ENCODE assay signal across 10 mouse cellular contexts in genomic region chr16:14242553-14242952, GRCm38 (mm10). TPM values are rescaled to one million over a fixed set of nuclear protein-coding genes. Genes with fewer than 3 reads are reported as not detected.
A peak's percentile ranks its signal among the peaks of the same experiment; 100 is the strongest.
DNase-seq lines count a peak whose midpoint lies in the region; ATAC-seq and TF ChIP-seq lines count a peak whose summit lies in the region.
"Had no signal": no experiment of that assay in that cellular context is flagged by ENCODE, and none has a peak within 500 bp of the region (broad histone marks: within the 10 kb centered on the region; RNA-seq: fewer than 3 reads in every experiment).

No protein-coding gene starts in this region.

- peak; percentile 35 for DNase-seq in CD4-positive, CD25-positive, alpha-beta regulatory T cell, adult 2 months (ENCODE audit: low read depth, low spot score)
- no peak for DNase-seq in liver, adult 2 months (ENCODE audit: extremely low read depth, low read depth, low spot score)
- no peak for DNase-seq in liver, embryonic 11.5 days (ENCODE audit: low spot score)
- DNase-seq in splenic B cell, adult 2 months (ENCODE audit: low read depth, low spot score) = peak; percentile 6
- DNase-seq in heart, adult 18-20 months = no peak
- no peak for DNase-seq in frontal cortex, postnatal 25 days (ENCODE audit: low spot score in 2 of 2)

- no peak overlapping the region for H3K4me3 ChIP-seq in liver, adult 2 months (ENCODE audit: insufficient read depth, low read depth, low read length)
- no peak overlapping the region for H3K4me3 ChIP-seq in liver, embryonic 11.5 days (ENCODE audit: low read depth, low read length)
- H3K4me3 ChIP-seq in cortical plate, adult 2 months (ENCODE audit: insufficient read depth, low read length) = no peak overlapping the region
- H3K4me3 ChIP-seq: limb, embryonic 13.5 days had no signal

- no peaks in the 10 kb centered on the region for H3K36me3 ChIP-seq in liver, adult 2 months (ENCODE audit: control insufficient read depth, insufficient read depth, low read length)
- no peaks in the 10 kb centered on the region for H3K36me3 ChIP-seq in liver, embryonic 11.5 days (ENCODE audit: control insufficient read depth, insufficient read depth, low read length)
- H3K36me3 ChIP-seq in splenic B cell, adult 2 months (ENCODE audit: control insufficient read depth, insufficient read depth, low read length, poor library complexity, severe bottlenecking) = no peaks in the 10 kb centered on the region
- H3K36me3 ChIP-seq: limb, embryonic 13.5 days had no signal

- H3K9me3 ChIP-seq in liver, embryonic 11.5 days (ENCODE audit: control insufficient read depth, low read length) = no peaks in the 10 kb centered on the region
- H3K9me3 ChIP-seq: limb, embryonic 13.5 days had no signal

- H3K27ac ChIP-seq in liver, adult 2 months (replicated peaks; ENCODE audit: insufficient read depth, low read depth, low read length) = no peak overlapping the region
- no peak overlapping the region for H3K27ac ChIP-seq in liver, embryonic 11.5 days (ENCODE audit: low read depth, low read length)
- no peak overlapping the region for H3K27ac ChIP-seq in cortical plate, adult 2 months (ENCODE audit: insufficient read depth, low read length)
- H3K27ac ChIP-seq: limb, embryonic 13.5 days had no signal

- no peak for TF ChIP-seq POLR2A in liver, adult 2 months (IDR thresholded peaks at IDR 0.05; ENCODE audit: extremely low read depth, insufficient read depth, low read length)
- TF ChIP-seq POLR2A in cortical plate, adult 2 months (IDR thresholded peaks at IDR 0.05; ENCODE audit: extremely low read depth, insufficient read depth, low read length) = no peak

- TF ChIP-seq CTCF in liver, adult 2 months (IDR thresholded peaks at IDR 0.05; ENCODE audit: low read depth, low read length) = peak; percentile 40; the same call in 1 of the 2 replicates
- TF ChIP-seq CTCF in cortical plate, adult 2 months (IDR thresholded peaks at IDR 0.05; ENCODE audit: extremely low read depth, insufficient read depth, low read length) = 0 out of 2 replicates have a peak, but pooled peaks have one; percentile 12

- no peaks in the 10 kb centered on the region for H3K27me3 ChIP-seq in liver, adult 2 months (ENCODE audit: control insufficient read depth, insufficient read depth, low read length)
- H3K27me3 ChIP-seq in liver, embryonic 11.5 days (replicated peaks; ENCODE audit: control insufficient read depth, insufficient read depth, low read length) = no peaks in the 10 kb centered on the region
- no peaks in the 10 kb centered on the region; the same call in 1 of the 2 replicates for H3K27me3 ChIP-seq in splenic B cell, adult 2 months (ENCODE audit: control insufficient read depth, insufficient read depth, low read length, poor library complexity, severe bottlenecking)
- H3K27me3 ChIP-seq: limb, embryonic 13.5 days had no signal

- H3K4me1 ChIP-seq in liver, adult 2 months (ENCODE audit: control insufficient read depth, insufficient read depth, low read length) = no peaks in the 10 kb centered on the region
- no peaks in the 10 kb centered on the region for H3K4me1 ChIP-seq in liver, embryonic 11.5 days (replicated peaks; ENCODE audit: control insufficient read depth, insufficient read depth, low read length)
- H3K4me1 ChIP-seq in cortical plate, adult 2 months (ENCODE audit: control insufficient read depth, insufficient read depth, low read length) = no peaks in the 10 kb centered on the region
- H3K4me1 ChIP-seq: limb, embryonic 13.5 days had no signal

- no peaks in the 10 kb centered on the region for H3K79me2 ChIP-seq in liver, adult 2 months (ENCODE audit: control insufficient read depth, insufficient read depth, low read length)

- no peak overlapping the region for H3K4me2 ChIP-seq in liver, embryonic 11.5 days
- H3K4me2 ChIP-seq: limb, embryonic 13.5 days had no signal

- 37% methylated on average over 2 of the region's 2 CpGs for WGBS in liver, adult 2 months
- WGBS in liver, embryonic 11.5 days = 26% methylated on average over 2 of the region's 2 CpGs

- no peak for ATAC-seq in CD4-positive, CD25-positive, alpha-beta regulatory T cell, adult 4 months
- no peak for ATAC-seq in liver, embryonic 11.5 days (replicated peaks; ENCODE audit: low FRiP score)

- H3K9ac ChIP-seq in liver, adult 2 months (ENCODE audit: low read depth, low read length) = no peak overlapping the region
- H3K9ac ChIP-seq in liver, embryonic 11.5 days (ENCODE audit: low read depth, low read length) = no peak overlapping the region
- H3K9ac ChIP-seq: limb, embryonic 13.5 days had no signal

RNA-seq across cellular contexts. Expression of gene Myh11, which starts 48.6 kb away (rescaled TPM):
- polyA plus RNA-seq in CD4-positive, CD25-positive, alpha-beta regulatory T cell, adult 4 months (2017; shearing (Covaris generic)) = not detected
- 2.0 and 2.2 TPM in 2 replicates for total RNA-seq in liver, adult 2 months (2014; rRNA removed)
- 0.34 and 0.47 TPM in 2 replicates for polyA plus RNA-seq in liver, adult 2 months (2012; rRNA removed)
- 0.84 and 0.90 TPM in 2 replicates for polyA plus RNA-seq in liver, embryonic 11.5 days (2014; fragmentation: Nextera tagmentation; extraction: Ambion mirVana)
- 4.1 and 4.8 TPM in 2 replicates for polyA plus RNA-seq in cortical plate, adult 2 months (2012; rRNA removed)
- 10 to 100 TPM; 25.1 to 28.1 TPM for total RNA-seq in heart, adult 18-20 months (2021)
- total RNA-seq: neutrophil, adult 5-6 weeks had no signal

Comparison
In these comparisons a context has a peak if more than half of its experiments do, and no peak if none do; other contexts are left out.
1. DNase-seq: peak in CD4-positive, CD25-positive, alpha-beta regulatory T cell, adult 2 months (single experiment) and splenic B cell, adult 2 months (single experiment); none in liver, adult 2 months (single experiment), liver, embryonic 11.5 days (single experiment), heart, adult 18-20 months (0 of 2) and frontal cortex, postnatal 25 days (0 of 2).